Mouse (Mus musculus) midbrain, postnatal 0 days (tissue): ENCODE measurements at regions not wholly inside any gene's neighbourhood (a gene's known extent, or its start where the extent isn't known, plus 50 kb on each side); places are given as distances from the start of the nearest gene placed in this dataset.

Experiments used
- ATAC-seq: fragments of 200-750 bp; cut with Nextera tagmentation; 2 replicates; pipeline ENCODE4 v1.8.0; 2017; ENCODE audit warnings: moderate number of reproducible peaks, mild to moderate bottlenecking, moderate TSS enrichment, moderate library complexity; ENCODE audit not compliant: low FRiP score
- DNase-seq: peaks from one replicate; pipeline ENCODE4 v3.0.0-alpha.2; 2015; ENCODE audit warnings: low spot score
- H3K27ac ChIP-seq: fragments of 300-500 bp; sonication (generic); 2 replicates; pipeline ENCODE4 v1.5.1; 2014; ENCODE audit warnings: low read depth, mild to moderate bottlenecking, low read length, mixed read lengths
- H3K27me3 ChIP-seq: fragments of 300-500 bp; sonication (generic); 2 replicates; pipeline ENCODE4 v1.6.1; 2014; ENCODE audit warnings: low read length, control low read depth, mixed read lengths; ENCODE audit not compliant: insufficient read depth
- H3K36me3 ChIP-seq: fragments of 300-500 bp; sonication (generic); 2 replicates; pipeline ENCODE4 v1.6.1; 2014; ENCODE audit warnings: low read length, control low read depth, mixed read lengths; ENCODE audit not compliant: insufficient read depth
- H3K4me1 ChIP-seq: fragments of 300-500 bp; sonication (generic); 2 replicates; pipeline ENCODE4 v1.6.1; 2014; ENCODE audit warnings: mild to moderate bottlenecking, control low read depth, antibody characterized with exemption, low read length, mixed read lengths; ENCODE audit not compliant: insufficient read depth
- H3K4me2 ChIP-seq: fragments of 300-500 bp; sonication (generic); 2 replicates; pipeline ENCODE4 v1.6.1; 2014; ENCODE audit warnings: low read depth, mild to moderate bottlenecking, low read length, mixed read lengths; ENCODE audit not compliant: poor library complexity, severe bottlenecking
- H3K4me3 ChIP-seq: fragments of 300-500 bp; sonication (generic); 2 replicates; pipeline ENCODE4 v1.5.1; 2014; ENCODE audit warnings: low read depth, mild to moderate bottlenecking, low read length, moderate library complexity
- H3K9ac ChIP-seq: fragments of 300-500 bp; sonication (generic); replicated peaks from 2 replicates; pipeline ENCODE4 v1.6.1; 2014; ENCODE audit warnings: mild to moderate bottlenecking, low read length, moderate library complexity, mixed read lengths; ENCODE audit not compliant: poor library complexity, severe bottlenecking
- H3K9me3 ChIP-seq: fragments of 300-500 bp; sonication (generic); 2 replicates; pipeline ENCODE4 v1.6.1; 2016; ENCODE audit warnings: low read length, control low read depth
- CTCF ChIP-seq: IDR thresholded peaks from 2 replicates; pipeline ENCODE4 v1.5.1; 2016; ENCODE audit warnings: antibody characterized with exemption, mild to moderate bottlenecking
- WGBS: fragments of 180-500 bp; shearing (Covaris S2); extraction: QIAGEN DNeasy Blood & Tissue Kit; methylation state at CpG from one replicate; pipeline ENCODE4 v1.1.7; 2014; 5-methylcytosine and 5-hydroxymethylcytosine counted together

DNA sequence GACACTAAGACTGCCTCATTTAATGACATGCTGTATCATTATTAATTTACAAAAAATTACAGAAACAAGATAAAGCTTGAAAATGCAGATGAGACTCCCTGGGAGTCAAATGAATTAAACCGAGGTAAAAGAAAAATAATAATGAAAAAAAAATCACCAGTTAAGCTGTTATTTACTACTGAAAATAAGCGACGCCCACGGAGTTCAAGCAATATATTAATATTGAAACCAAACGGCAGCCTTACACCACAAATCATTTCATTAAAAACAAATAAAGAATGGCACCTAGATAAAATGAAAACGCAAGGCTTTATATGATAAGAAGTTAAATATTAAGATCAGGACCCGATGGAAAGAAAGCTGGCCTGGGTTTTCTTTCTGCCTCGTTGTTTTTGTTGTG lies 211.9 kb upstream of the Spdye4c start:
- no peak for TF ChIP-seq CTCF
- WGBS: 70% methylated on average over 8 of the region's 8 CpGs
- H3K27ac ChIP-seq: no peak overlapping the region
- no peak overlapping the region for H3K4me3 ChIP-seq
- H3K27me3 ChIP-seq: no peaks in the 10 kb centered on the region
- no peaks in the 10 kb centered on the region for H3K36me3 ChIP-seq
- H3K4me2 ChIP-seq: no peak overlapping the region
- H3K9ac ChIP-seq: no peak overlapping the region
- DNase-seq (no peak), ATAC-seq (no peak)
- peaks cover 2% of the 10 kb centered on the region; the same call in 1 of the 2 replicates for H3K4me1 ChIP-seq
- no peaks in the 10 kb centered on the region for H3K9me3 ChIP-seq

DNA sequence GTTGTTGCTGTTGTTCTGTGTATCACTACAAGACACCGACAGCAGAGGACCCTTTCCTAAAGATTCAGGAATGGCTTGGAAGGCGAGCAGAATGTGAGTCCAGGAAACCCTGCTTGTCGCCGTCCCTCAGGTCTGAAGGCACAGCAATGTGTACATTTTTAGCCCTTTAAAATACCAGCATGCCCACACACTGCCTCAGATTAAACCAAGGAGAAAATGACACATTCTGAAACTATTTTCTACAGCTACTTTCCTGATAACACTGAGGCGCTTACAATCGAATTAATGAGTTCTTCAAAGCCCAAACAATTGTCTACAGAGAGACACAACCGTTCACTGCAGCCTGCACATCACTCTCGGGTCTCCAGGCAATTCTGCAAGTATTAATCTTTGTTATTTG lies 211.5 kb upstream of the Spdye4c start:
- DNase-seq: no peak
- no peaks in the 10 kb centered on the region for H3K27me3 ChIP-seq
- no peak overlapping the region for H3K27ac ChIP-seq
- no peak overlapping the region for H3K4me2 ChIP-seq
- TF ChIP-seq CTCF: no peak
- ATAC-seq: no peak
- H3K36me3 ChIP-seq: no peaks in the 10 kb centered on the region
- H3K4me3 ChIP-seq: no peak overlapping the region
- WGBS: 40% methylated on average over 8 of the region's 8 CpGs
- peaks cover 2% of the 10 kb centered on the region; the same call in 1 of the 2 replicates for H3K4me1 ChIP-seq
- no peak overlapping the region for H3K9ac ChIP-seq
- no peaks in the 10 kb centered on the region for H3K9me3 ChIP-seq

DNA sequence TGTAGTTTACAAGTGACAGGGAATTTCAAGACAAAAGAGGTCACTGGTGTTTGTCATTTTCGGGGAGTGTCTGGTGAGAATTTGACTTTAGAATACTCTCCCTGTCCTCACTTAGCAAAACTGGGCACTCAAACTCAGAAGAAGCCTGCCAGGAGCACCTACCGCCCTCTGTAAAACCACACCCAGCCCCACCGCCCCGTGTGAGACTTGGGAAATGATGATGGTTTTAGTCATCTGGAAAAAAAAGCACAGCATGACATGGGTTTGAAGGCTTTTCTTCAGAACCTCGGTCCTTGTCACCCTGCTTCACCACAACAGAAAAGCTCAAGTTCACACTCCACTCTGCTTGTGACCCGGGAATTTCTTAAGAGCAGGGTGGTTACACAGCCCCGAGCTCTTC lies 210.4 kb upstream of the Spdye4c start:
- DNase-seq (no peak), ATAC-seq (no peak)
- 36% methylated on average over 7 of the region's 7 CpGs for WGBS
- Histone ChIP-seq H3K4me3 (no peak overlapping the region), H3K4me2 (no peak overlapping the region), H3K9me3 (no peaks in the 10 kb centered on the region), H3K9ac (no peak overlapping the region), H3K27me3 (no peaks in the 10 kb centered on the region), H3K27ac (no peak overlapping the region), H3K36me3 (no peaks in the 10 kb centered on the region), H3K4me1 (peaks cover 2% of the 10 kb centered on the region; the same call in 1 of the 2 replicates)
- TF ChIP-seq CTCF: no peak

DNA sequence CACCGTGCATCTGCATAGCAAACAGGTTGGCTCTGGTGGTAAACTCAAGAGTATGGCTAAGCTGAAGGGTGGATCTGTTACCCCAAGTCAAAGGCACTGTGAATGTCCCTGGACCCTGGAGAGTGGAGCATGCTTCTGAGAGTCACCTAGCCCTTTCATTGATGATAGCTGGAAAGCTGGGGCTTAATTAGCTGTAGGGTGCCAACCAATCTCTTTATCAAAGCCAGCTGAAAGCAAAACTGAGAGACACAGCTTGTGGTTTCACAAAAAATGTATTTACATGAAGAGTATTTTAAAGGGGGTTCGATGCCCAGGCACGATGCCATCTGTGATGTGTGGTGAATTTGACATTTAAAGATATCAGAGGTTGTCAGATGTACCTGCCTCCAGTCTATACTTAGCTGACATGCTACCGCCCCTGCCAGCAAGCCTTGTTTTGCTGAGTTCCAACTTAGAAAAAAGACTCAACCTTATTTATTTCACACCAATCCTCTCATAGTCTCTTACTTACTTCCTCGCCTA lies 209.3 kb upstream of the Spdye4c start:
- H3K4me3 ChIP-seq: no peak overlapping the region
- no peak for TF ChIP-seq CTCF
- H3K4me1 ChIP-seq: peaks cover 2% of the 10 kb centered on the region; the same call in 1 of the 2 replicates
- WGBS: 80% methylated on average over 5 of the region's 5 CpGs
- no peak overlapping the region for H3K27ac ChIP-seq
- no peaks in the 10 kb centered on the region for H3K36me3 ChIP-seq
- no peak for ATAC-seq
- H3K27me3 ChIP-seq: no peaks in the 10 kb centered on the region
- no peak overlapping the region for H3K4me2 ChIP-seq
- H3K9me3 ChIP-seq: no peaks in the 10 kb centered on the region
- DNase-seq: no peak
- H3K9ac ChIP-seq: no peak overlapping the region

DNA sequence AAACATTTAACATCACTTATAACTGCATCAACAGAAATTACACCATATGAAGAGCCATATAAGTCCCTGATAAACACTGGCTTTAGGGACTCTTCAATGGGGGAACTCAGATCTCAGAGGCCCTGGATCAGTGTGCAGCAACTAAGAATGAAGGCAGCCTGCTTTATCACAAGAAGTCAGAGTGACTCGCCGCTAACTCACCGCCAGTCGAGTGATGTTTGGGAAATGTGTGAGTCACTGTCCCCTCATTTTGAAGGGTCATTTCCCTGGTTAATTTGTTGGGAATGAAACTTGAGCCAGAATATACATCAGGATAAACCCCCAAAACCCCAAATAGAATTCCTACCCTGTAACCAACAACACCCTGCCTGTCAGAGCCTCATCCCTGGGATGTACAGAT lies 208.5 kb upstream of the Spdye4c start:
- ATAC-seq (no peak), DNase-seq (no peak)
- Histone ChIP-seq H3K27me3 (no peaks in the 10 kb centered on the region), H3K9me3 (no peaks in the 10 kb centered on the region), H3K36me3 (no peaks in the 10 kb centered on the region), H3K4me2 (no peak overlapping the region), H3K4me1 (peaks cover 2% of the 10 kb centered on the region; the same call in 1 of the 2 replicates), H3K4me3 (no peak overlapping the region), H3K27ac (no peak overlapping the region), H3K9ac (no peak overlapping the region)
- WGBS: 92% methylated on average over 4 of the region's 4 CpGs
- no peak for TF ChIP-seq CTCF

DNA sequence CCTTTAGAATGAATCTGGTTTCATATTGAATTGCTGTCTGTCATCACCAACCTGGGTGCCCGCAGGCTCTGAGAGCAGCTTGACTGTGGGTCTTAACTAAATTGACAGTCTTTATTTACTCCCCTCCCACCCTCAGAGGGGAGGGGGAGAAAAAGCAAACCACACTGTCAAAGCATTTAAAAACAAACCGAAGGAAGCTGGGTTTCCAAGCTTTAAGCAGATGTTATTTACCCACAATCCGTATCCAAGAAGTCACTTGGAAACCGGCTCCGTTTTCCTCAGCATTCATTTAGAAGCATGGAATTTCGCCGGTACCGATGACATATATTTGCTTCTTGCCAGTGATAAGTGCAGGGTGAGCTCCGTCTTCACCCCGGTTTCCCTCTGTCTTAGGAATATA lies 206.4 kb upstream of the Spdye4c start:
- ATAC-seq: no peak
- DNase-seq: no peak
- Histone ChIP-seq H3K9me3 (no peaks in the 10 kb centered on the region), H3K27ac (no peak overlapping the region), H3K4me3 (no peak overlapping the region), H3K4me1 (peaks cover 2% of the 10 kb centered on the region; the same call in 1 of the 2 replicates), H3K36me3 (no peaks in the 10 kb centered on the region), H3K27me3 (no peaks in the 10 kb centered on the region), H3K4me2 (no peak overlapping the region), H3K9ac (no peak overlapping the region)
- TF ChIP-seq CTCF: no peak
- WGBS: 82% methylated on average over 10 of the region's 10 CpGs
